Mouse (Mus musculus): Measurements from ENCODE around the gene Alox12e. TPM values are rescaled to one million over a fixed set of nuclear protein-coding genes. Genes with fewer than 3 reads are reported as not detected.

Gene Alox12e
- polyA plus RNA-seq, 1 experiment, result 0.48 TPM

- DNase-seq (ENCODE audit: low read depth, low spot score), result no peak
- WGBS, result 30% methylated on average over 6 of the region's 6 CpGs
These were observed 33.2 kb downstream of the Alox12e start for GRCm38 (mm10) chr11:70289236-70289635.

- peak; percentile 11 for DNase-seq (ENCODE audit: low read depth, low spot score)
- WGBS, result 49% methylated on average over 10 of the region's 10 CpGs
These were observed 34.3 kb downstream of the Alox12e start for GRCm38 (mm10) chr11:70288102-70288501.

DNA sequence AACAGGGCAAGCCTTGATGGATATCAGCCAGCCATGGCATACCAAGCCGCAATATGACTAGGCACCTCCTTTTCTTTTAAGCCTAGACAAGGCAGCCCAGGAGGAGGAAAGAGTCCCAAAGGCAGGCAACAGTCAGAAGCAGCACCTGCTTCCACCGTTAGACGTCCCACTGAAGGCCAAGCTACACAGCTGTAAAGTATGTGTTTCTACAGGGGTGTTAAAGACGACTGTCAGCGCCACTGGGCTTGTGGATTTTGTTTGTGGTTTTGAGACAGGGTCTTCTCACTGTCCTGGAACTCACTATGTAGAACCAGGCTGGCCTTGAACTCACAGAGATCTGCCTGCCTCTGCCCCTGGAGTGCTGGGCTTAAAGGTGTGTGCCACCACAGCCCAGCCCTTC, 36.7 kb downstream of the Alox12e start:
- no peak for DNase-seq (ENCODE audit: low read depth, low spot score)
- 70% methylated on average over 5 of the region's 5 CpGs for WGBS

- WGBS, result 34% methylated on average over 3 of the region's 3 CpGs
These were observed 37.7 kb downstream of the Alox12e start for GRCm38 (mm10) chr11:70284757-70285156.

DNA sequence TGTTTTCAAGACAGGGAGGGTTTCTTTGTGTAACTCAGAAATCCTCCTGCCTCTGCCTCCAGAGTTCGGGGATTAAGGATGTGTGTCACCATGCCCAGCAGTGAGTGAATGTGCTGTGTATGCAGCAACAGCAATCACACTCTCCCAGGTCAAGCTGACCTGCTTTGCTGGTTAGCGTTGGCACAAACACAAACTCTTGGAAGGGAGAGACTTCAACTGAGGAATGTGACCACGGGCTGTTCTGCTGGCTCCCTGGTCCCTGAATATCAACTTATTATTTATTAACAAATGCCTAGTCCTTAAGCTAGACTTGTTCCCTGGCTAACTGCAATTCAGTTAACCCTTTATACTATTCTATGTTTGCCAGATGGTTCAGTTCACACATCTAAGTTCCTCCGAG, 38.8 kb downstream of the Alox12e start:
- 62% methylated on average over 4 of the region's 4 CpGs for WGBS
- no peak for DNase-seq (ENCODE audit: low read depth, low spot score)

More at GRCm38 (mm10) chr11:70284757-70285156, 37.7 kb downstream of the Alox12e start:
- DNase-seq (ENCODE audit: low read depth, low spot score), result no peak

- WGBS, result 31% methylated on average over 3 of the region's 3 CpGs
- no peak for DNase-seq (ENCODE audit: low read depth, low spot score)
These were observed 42.0 kb downstream of the Alox12e start for GRCm38 (mm10) chr11:70280441-70280840.

GRCm38 (mm10) chr11:70278961-70279360, 43.5 kb downstream of the Alox12e start:
- no peak for DNase-seq (ENCODE audit: low read depth, low spot score)
- 78% methylated on average over 3 of the region's 3 CpGs for WGBS

- DNase-seq (ENCODE audit: low read depth, low spot score), result no peak
- 34% methylated on average over 7 of the region's 7 CpGs for WGBS
These were observed 50.8 kb downstream of the Alox12e start for GRCm38 (mm10) chr11:70271641-70272040.

GRCm38 (mm10) chr11:70266405-70266804, 56.0 kb downstream of the Alox12e start:
- WGBS, result 69% methylated on average over 1 of the region's 1 CpGs
- no peak for DNase-seq (ENCODE audit: low read depth, low spot score)

GRCm38 (mm10) chr11:70265819-70266218, 56.6 kb downstream of the Alox12e start:
- DNase-seq (ENCODE audit: low read depth, low spot score), result no peak
- WGBS, result 66% methylated on average over 4 of the region's 4 CpGs

Other genes starting within 250 kb of the Alox12e start
- gene Asgr2, start 230.0 kb downstream of the Alox12e start, polyA plus RNA-seq (2012; rRNA removed), result 0.25 and 0.32 TPM in 2 replicates
- gene Mgl2, start 192.3 kb downstream of the Alox12e start, polyA plus RNA-seq (2012; rRNA removed), result 3.5 and 5.2 TPM in 2 replicates
- gene Clec10a, start 166.4 kb downstream of the Alox12e start, polyA plus RNA-seq (2012; rRNA removed), result 1.4 and 2.9 TPM in 2 replicates
- 4.5 and 5.3 TPM in 2 replicates for gene Slc16a11, start 109.9 kb downstream of the Alox12e start, polyA plus RNA-seq (2012; rRNA removed)
- 3.8 and 5.3 TPM in 2 replicates for gene Slc16a13, start 101.6 kb downstream of the Alox12e start, polyA plus RNA-seq (2012; rRNA removed)
- 1.2 and 1.5 TPM in 2 replicates for gene Bcl6b, start 92.8 kb downstream of the Alox12e start, polyA plus RNA-seq (2012; rRNA removed)
- 53.9 and 65.7 TPM in 2 replicates for gene 0610010K14Rik, start 84.7 kb downstream of the Alox12e start, polyA plus RNA-seq (2012; rRNA removed)
- gene Gm21988, start 82.8 kb downstream of the Alox12e start, polyA plus RNA-seq (2012; rRNA removed), result 6.0 and 6.1 TPM in 2 replicates
- gene Rnasek, start 82.8 kb downstream of the Alox12e start, polyA plus RNA-seq (2012; rRNA removed), result 163 and 175 TPM in 2 replicates
- gene Alox12, start 67.3 kb downstream of the Alox12e start, polyA plus RNA-seq (2012; rRNA removed), result 1.1 and 1.4 TPM in 2 replicates
- gene Alox15, start 29.4 kb upstream of the Alox12e start, polyA plus RNA-seq (2012; rRNA removed), result 1.3 and 4.1 TPM in 2 replicates
- 11.9 and 12.4 TPM in 2 replicates for gene Pelp1, start 87.4 kb upstream of the Alox12e start, polyA plus RNA-seq (2012; rRNA removed)
- 31.7 and 36.2 TPM in 2 replicates for gene Arrb2, start 110.0 kb upstream of the Alox12e start, polyA plus RNA-seq (2012; rRNA removed)
- gene Med11, start 129.3 kb upstream of the Alox12e start, polyA plus RNA-seq (2012; rRNA removed), result 28.0 and 31.7 TPM in 2 replicates
- gene Zmynd15, start 136.8 kb upstream of the Alox12e start, polyA plus RNA-seq (2012; rRNA removed), result 4.6 and 5.0 TPM in 2 replicates
- 31.8 and 40.5 TPM in 2 replicates for gene Cxcl16, start 137.4 kb upstream of the Alox12e start, polyA plus RNA-seq (2012; rRNA removed)
- gene Tm4sf5, start 182.6 kb upstream of the Alox12e start, polyA plus RNA-seq (2012; rRNA removed), result 168 and 625 TPM in 2 replicates
- gene Vmo1, start 192.0 kb upstream of the Alox12e start, polyA plus RNA-seq (2012; rRNA removed), result 0.19 TPM in 1 of 2 replicates, not detected in the other
- 0.98 and 4.7 TPM in 2 replicates for gene Gltpd2, start 196.6 kb upstream of the Alox12e start, polyA plus RNA-seq (2012; rRNA removed)
- gene Psmb6, start 202.7 kb upstream of the Alox12e start, polyA plus RNA-seq (2012; rRNA removed), result 394 and 397 TPM in 2 replicates
- gene Gm40193, start 210.3 kb upstream of the Alox12e start, polyA plus RNA-seq (2012; rRNA removed), result not detected in 2 replicates
- gene Pld2, start 217.4 kb upstream of the Alox12e start, polyA plus RNA-seq (2012; rRNA removed), result 15.4 and 30.5 TPM in 2 replicates
- gene Mink1, start 240.3 kb upstream of the Alox12e start, polyA plus RNA-seq (2012; rRNA removed), result 41.3 and 75.5 TPM in 2 replicates